Mouse (Mus musculus): Measurements from ENCODE around the gene Hspbp1. TPM values are rescaled to one million over a fixed set of nuclear protein-coding genes. Genes with fewer than 3 reads are reported as not detected.

Gene Hspbp1
- polyA plus RNA-seq, 1 experiment, result 11.7 TPM

DNA sequence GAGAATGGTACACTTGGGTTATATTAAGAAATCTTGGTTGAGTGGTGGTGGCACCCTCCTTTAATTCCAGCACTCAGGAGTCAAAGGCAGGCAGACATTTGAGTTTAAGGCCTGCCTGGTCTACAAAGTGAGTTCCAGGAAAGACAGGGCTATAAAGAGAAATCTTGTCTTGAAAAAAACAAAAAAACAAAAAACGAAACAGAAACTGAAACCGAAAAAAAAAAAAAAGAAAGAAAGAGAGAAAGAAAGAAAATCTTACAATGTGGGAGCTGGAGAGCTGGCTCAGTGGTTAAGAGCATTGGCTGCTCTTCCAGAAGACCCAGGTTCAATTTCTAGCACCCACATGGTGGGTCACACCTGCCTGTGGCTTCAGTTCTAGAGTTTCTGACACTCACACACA is 21.1 kb downstream of the Hspbp1 start:
- Histone ChIP-seq H3K4me3 (replicated peaks; ENCODE audit: control insufficient read depth, low read depth, low read length) (no peak overlapping the region), H3K4me1 (ENCODE audit: control insufficient read depth, insufficient read depth, low read length) (no peaks in the 10 kb centered on the region), H3K27ac (ENCODE audit: control insufficient read depth, insufficient read depth, low read depth, low read length, poor library complexity) (no peak overlapping the region)
- WGBS, result 42% methylated on average over 2 of the region's 2 CpGs
- TF ChIP-seq CTCF (IDR thresholded peaks at IDR 0.05; ENCODE audit: control insufficient read depth, insufficient read depth, low read length) (no peak), POLR2A (IDR thresholded peaks at IDR 0.05; ENCODE audit: borderline replicate concordance, control insufficient read depth, low read depth, low read length) (no peak)

DNA sequence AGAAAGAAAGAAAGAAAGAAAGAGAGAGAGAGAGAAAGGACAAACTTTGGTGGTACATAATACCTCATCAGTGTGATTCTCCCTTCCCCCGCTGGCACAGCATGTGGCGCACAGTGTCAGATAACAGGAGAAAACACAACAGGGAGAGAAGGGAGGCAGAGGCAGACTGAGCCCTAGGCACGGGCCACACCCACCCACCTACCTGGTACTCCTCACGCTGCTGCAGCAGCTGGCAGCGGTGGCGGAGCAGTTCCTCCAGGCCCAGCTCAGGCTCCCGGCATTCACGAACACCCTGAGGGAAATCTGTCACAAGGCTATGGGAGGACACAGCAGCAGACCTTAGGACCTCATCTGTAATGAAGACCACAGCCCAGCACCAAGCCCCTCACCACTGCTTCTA is 21.7 kb downstream of the Hspbp1 start:
- H3K27ac ChIP-seq (ENCODE audit: control insufficient read depth, insufficient read depth, low read depth, low read length, poor library complexity), result no peak overlapping the region
- WGBS, result 81% methylated on average over 8 of the region's 8 CpGs
- TF ChIP-seq CTCF (IDR thresholded peaks at IDR 0.05; ENCODE audit: control insufficient read depth, insufficient read depth, low read length) (no peak), POLR2A (IDR thresholded peaks at IDR 0.05; ENCODE audit: borderline replicate concordance, control insufficient read depth, low read depth, low read length) (no peak)

DNA sequence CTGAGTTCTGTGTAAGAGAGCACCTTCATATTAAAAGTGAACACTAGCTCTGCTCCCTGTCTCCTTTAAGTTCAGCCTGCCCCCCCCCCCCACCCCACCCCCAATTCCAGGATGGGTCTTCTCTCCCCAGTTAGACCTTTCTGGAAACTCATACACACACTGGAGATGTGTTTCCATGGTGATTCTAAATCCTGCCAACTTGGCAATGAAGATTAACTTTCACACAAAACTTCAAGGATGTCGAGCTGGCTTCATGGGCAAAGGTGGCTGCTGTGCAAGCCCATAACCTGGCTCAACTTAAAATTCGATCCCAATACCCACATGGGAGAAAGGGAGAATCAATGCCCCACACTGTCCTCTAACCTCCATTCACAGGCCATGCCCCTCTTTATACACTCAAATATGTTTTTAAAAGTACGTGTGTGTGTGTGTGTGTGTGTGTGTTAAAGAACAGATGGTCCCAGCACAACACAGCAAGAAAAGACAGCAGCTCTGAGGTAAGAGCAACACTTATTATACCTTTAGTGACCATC is 24.9 kb downstream of the Hspbp1 start:
- 75% methylated on average over 3 of the region's 3 CpGs for WGBS
- Histone ChIP-seq H3K27ac (ENCODE audit: control insufficient read depth, insufficient read depth, low read depth, low read length, poor library complexity) (no peak overlapping the region), H3K4me3 (replicated peaks; ENCODE audit: control insufficient read depth, low read depth, low read length) (no peak overlapping the region), H3K4me1 (ENCODE audit: control insufficient read depth, insufficient read depth, low read length) (peaks cover 1% of the 10 kb centered on the region)
- no peak for TF ChIP-seq CTCF (IDR thresholded peaks at IDR 0.05; ENCODE audit: control insufficient read depth, insufficient read depth, low read length)
- TF ChIP-seq POLR2A (IDR thresholded peaks at IDR 0.05; ENCODE audit: borderline replicate concordance, control insufficient read depth, low read depth, low read length), result no peak

More for the DNA sequence above, 21.7 kb downstream of the Hspbp1 start:
- Histone ChIP-seq H3K4me1 (ENCODE audit: control insufficient read depth, insufficient read depth, low read length) (no peaks in the 10 kb centered on the region), H3K4me3 (replicated peaks; ENCODE audit: control insufficient read depth, low read depth, low read length) (no peak overlapping the region)

DNA sequence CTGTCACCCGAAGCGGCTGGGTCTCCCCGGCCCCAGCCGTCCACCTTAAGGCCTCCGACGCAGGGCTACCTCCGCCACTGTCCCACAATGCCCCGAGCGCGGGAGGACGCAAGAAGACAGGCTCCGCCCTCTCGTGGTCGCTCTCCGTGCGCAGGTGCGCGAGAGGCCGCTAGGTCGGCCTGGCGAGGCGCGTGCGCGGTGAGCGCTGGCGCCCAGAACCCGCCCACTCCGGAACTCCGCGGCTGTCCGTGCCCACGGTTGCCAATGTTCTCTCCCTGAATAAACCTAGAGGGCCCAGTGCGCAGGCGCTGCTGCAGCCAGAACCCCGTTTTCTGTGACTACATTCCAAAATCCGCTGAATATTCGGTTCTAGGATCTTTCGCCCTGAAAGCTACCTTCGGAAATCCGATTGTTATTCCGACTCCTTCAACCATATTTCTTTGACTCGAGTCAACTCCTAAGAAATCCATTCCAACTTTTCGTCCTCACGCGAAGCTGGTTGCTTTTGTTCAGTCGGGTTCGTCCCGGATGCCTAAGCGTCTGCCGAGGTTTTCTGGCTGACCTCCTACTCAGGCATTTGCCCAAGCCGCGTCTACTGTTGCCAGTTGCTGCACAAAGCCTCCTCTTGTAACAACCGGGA is 25.8 kb downstream of the Hspbp1 start, which contains the start of gene Ppp6r1:
Gene Ppp6r1, minus strand, starts transcription at position 108 of the 640 bp plus-strand sequence.
- TF ChIP-seq POLR2A (IDR thresholded peaks at IDR 0.05; ENCODE audit: borderline replicate concordance, control insufficient read depth, low read depth, low read length) (peak; percentile 96), CTCF (IDR thresholded peaks at IDR 0.05; ENCODE audit: control insufficient read depth, insufficient read depth, low read length) (peak; percentile 52)
- H3K27ac ChIP-seq (ENCODE audit: control insufficient read depth, insufficient read depth, low read depth, low read length, poor library complexity), result peak within 1 kb of the TSS; percentile 93
- H3K4me1 ChIP-seq (ENCODE audit: control insufficient read depth, insufficient read depth, low read length), result peaks cover 4% of the 10 kb centered on the region
- under 1% methylated on average over 54 of the region's 54 CpGs for whole genome bisulfite sequencing
- peak within 1 kb of the TSS; percentile 94 for H3K4me3 ChIP-seq (replicated peaks; ENCODE audit: control insufficient read depth, low read depth, low read length)

DNA sequence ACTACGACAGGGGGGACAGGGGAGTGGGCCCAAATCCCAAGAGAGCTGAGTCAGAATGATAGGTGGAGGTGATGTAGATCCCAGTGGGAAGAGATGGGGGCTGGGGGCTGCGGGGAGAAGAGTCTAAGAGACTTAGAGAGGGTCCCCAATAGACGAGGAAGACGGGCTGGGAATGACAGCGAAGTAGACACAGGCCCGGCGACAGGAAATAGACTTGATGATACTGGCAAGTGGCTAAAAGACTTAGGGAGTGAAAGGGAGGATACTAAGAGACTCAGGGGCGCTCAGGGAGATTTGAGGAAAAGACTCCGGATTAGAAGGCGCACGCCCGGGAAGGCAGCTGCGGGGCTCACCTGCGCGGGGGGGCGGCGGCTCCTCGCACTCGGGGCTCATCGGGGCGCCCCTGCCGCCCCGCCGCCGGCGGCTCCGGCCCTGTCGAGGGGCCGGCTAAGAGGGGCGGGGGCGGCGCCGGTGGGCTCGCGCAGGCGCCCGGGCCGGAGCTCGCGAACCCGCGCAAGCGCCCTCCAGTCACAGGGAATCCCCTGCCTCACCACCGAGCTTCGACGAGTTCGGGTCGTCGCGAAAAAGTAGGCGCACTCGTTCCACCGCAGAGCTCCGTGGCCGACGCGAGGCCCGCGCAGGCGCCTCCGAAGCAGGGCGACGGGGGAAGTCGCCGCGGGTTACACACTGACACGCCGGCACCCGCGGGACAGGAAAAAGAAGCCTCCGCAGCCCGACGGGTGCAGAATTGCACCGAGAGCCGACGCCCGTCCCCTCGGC is 26.6 kb downstream of the Hspbp1 start:
- Histone ChIP-seq H3K4me1 (ENCODE audit: control insufficient read depth, insufficient read depth, low read length) (peaks cover 6% of the 10 kb centered on the region), H3K4me3 (replicated peaks; ENCODE audit: control insufficient read depth, low read depth, low read length) (peak overlapping the region; percentile 94), H3K27ac (ENCODE audit: control insufficient read depth, insufficient read depth, low read depth, low read length, poor library complexity) (peak overlapping the region; percentile 93)
- WGBS, result under 1% methylated on average over 71 of the region's 78 CpGs
- TF ChIP-seq POLR2A (IDR thresholded peaks at IDR 0.05; ENCODE audit: borderline replicate concordance, control insufficient read depth, low read depth, low read length), result no peak
- TF ChIP-seq CTCF (IDR thresholded peaks at IDR 0.05; ENCODE audit: control insufficient read depth, insufficient read depth, low read length), result no peak

DNA sequence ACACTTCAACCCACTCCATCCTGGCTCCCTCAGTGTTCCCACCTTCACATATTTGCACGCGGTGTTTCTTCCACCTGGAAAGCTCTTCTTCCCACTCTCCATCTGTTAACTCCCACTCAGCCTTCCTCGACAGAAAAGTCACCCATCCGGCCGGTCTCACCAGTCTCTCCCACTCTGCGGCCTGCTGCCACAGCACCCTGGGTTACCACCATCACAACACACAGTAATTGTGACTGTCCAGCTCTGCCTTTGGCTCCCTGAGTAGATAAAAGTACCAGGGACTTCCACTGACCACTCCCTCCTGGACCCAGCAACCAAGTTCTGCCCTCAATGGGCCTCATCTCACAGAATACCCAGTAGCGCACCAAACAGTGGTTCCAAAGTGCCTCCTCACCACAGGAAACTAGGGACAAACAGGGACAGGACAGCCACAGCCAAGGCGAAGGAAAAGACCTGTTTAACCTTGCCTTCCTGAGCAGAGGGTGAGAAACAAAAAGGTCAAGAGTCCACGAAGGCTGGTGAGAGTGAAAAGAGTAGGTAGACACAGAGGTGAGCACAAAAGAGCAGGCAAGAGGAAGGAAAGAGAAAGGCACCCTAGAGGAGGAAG is 27.2 kb downstream of the Hspbp1 start:
- peak overlapping the region; percentile 86 for H3K4me3 ChIP-seq (replicated peaks; ENCODE audit: control insufficient read depth, low read depth, low read length)
- no peak for TF ChIP-seq CTCF (IDR thresholded peaks at IDR 0.05; ENCODE audit: control insufficient read depth, insufficient read depth, low read length)
- 0 out of 2 replicates have a peak, but pooled peaks have one; percentile 10 for TF ChIP-seq POLR2A (IDR thresholded peaks at IDR 0.05; ENCODE audit: borderline replicate concordance, control insufficient read depth, low read depth, low read length)
- WGBS, result 3% methylated on average over 9 of the region's 9 CpGs
- peak overlapping the region; percentile 93 for H3K27ac ChIP-seq (ENCODE audit: control insufficient read depth, insufficient read depth, low read depth, low read length, poor library complexity)
- H3K4me1 ChIP-seq (ENCODE audit: control insufficient read depth, insufficient read depth, low read length), result peaks cover 7% of the 10 kb centered on the region

DNA sequence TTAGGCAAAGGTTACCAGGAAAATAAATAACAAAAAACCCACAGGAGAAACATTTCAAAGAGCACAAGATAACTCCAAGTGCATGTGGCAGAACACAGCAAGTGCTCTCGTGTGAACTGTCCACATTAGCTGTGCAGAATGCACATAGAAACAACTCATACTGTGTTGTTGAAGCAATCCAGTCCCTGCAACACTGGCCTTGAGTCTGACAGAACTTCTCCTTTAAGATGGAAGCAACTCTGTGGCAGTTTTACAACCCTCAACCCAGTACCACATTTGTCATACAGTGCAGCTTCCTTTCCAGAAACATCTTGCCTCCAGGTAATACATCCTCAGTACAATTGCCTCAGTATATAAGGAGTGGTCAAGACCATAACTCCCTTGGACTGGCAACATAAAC is 28.1 kb downstream of the Hspbp1 start:
- H3K4me1 ChIP-seq (ENCODE audit: control insufficient read depth, insufficient read depth, low read length), result peaks cover 9% of the 10 kb centered on the region
- no peak overlapping the region for H3K27ac ChIP-seq (ENCODE audit: control insufficient read depth, insufficient read depth, low read depth, low read length, poor library complexity)
- 2% methylated on average over 1 of the region's 1 CpGs for WGBS
- no peak for TF ChIP-seq POLR2A (IDR thresholded peaks at IDR 0.05; ENCODE audit: borderline replicate concordance, control insufficient read depth, low read depth, low read length)
- no peak for TF ChIP-seq CTCF (IDR thresholded peaks at IDR 0.05; ENCODE audit: control insufficient read depth, insufficient read depth, low read length)
- peak overlapping the region; percentile 22 for H3K4me3 ChIP-seq (replicated peaks; ENCODE audit: control insufficient read depth, low read depth, low read length)

DNA sequence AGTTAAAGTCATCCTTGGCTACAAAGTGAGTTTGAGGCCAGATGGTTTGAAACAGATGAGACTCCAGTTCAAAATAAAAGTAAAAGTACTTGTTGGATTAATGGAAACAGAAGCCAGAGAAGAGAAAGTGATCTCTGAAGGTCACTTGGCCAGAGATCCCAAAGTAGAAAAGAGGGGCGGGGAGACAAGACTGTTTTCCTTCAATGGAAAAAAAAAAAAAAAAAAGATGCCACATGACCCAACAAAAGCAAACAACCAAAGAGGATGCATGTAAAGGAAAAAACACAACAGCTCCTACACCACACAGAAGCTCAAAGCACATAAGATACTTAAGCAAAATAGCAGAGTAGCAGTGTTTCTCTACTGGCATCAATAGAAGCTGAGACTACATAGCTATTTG is 29.0 kb downstream of the Hspbp1 start:
- no peak for TF ChIP-seq POLR2A (IDR thresholded peaks at IDR 0.05; ENCODE audit: borderline replicate concordance, control insufficient read depth, low read depth, low read length)
- no peak for TF ChIP-seq CTCF (IDR thresholded peaks at IDR 0.05; ENCODE audit: control insufficient read depth, insufficient read depth, low read length)
- H3K4me3 ChIP-seq (replicated peaks; ENCODE audit: control insufficient read depth, low read depth, low read length), result no peak overlapping the region
- WGBS, result 23% methylated on average over 1 of the region's 1 CpGs
- no peak overlapping the region for H3K27ac ChIP-seq (ENCODE audit: control insufficient read depth, insufficient read depth, low read depth, low read length, poor library complexity)
- H3K4me1 ChIP-seq (ENCODE audit: control insufficient read depth, insufficient read depth, low read length), result peaks cover 14% of the 10 kb centered on the region

All from bone marrow, adult 2 months (tissue).